Mouse (Mus musculus) gonadal fat pad, adult 2 months (tissue): Measurements from ENCODE around the gene Exosc2. TPM values are rescaled to one million over a fixed set of nuclear protein-coding genes. Genes with fewer than 3 reads are reported as not detected.
"Not testable (repeated sequence)": the region's sequence is repeated elsewhere in the genome, so short reads cannot be mapped to it uniquely, and the experiment has no call there.

Source experiments
- DNase-seq: peaks from one replicate; pipeline ENCODE4 v3.0.0-alpha.2; 2012; ENCODE audit warnings: low read depth
- polyA plus RNA-seq: library from polyadenylated mRNA; depleted of rRNA; stranded (reverse); fragments of >200 nt; gene quantifications from 2 replicates; pipeline ENCODE4 v1.2.3, GENCODE M21; 2012

The Exosc2 gene
- polyA plus RNA-seq, 1 experiment, result 12.0 TPM

GRCm38 (mm10) chr2:31667332-31667731 is 3.2 kb upstream of the Exosc2 start:
- DNase-seq, result no peak

- DNase-seq, result no peak
Observed at GRCm38 (mm10) chr2:31678641-31679040, 8.1 kb downstream of the Exosc2 start.

GRCm38 (mm10) chr2:31681051-31681707 is 10.7 kb downstream of the Exosc2 start:
- not testable (repeated sequence) for DNase-seq

GRCm38 (mm10) chr2:31681731-31682235 is 11.3 kb downstream of the Exosc2 start:
- DNase-seq, result no peak

DNA sequence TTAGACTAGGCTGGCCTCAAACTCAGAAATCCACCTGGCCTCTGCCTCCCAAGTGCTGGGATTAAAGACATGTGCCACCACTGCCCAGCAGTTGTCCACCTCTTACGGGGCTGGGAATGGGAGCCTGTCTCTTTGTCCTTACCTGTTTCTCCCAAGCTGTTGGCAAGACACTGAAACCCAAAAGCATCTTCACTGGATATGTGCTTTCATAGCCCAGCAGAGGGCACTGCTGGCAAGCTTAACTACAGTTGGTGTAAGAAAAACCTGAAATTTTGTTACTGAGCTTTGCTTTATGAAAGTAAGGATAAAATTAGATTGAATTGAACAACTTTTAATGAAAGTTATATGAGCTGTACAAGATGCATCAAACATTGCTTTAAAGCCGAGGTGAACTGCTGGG is 13.2 kb downstream of the Exosc2 start:
- DNase-seq, result no peak

DNA sequence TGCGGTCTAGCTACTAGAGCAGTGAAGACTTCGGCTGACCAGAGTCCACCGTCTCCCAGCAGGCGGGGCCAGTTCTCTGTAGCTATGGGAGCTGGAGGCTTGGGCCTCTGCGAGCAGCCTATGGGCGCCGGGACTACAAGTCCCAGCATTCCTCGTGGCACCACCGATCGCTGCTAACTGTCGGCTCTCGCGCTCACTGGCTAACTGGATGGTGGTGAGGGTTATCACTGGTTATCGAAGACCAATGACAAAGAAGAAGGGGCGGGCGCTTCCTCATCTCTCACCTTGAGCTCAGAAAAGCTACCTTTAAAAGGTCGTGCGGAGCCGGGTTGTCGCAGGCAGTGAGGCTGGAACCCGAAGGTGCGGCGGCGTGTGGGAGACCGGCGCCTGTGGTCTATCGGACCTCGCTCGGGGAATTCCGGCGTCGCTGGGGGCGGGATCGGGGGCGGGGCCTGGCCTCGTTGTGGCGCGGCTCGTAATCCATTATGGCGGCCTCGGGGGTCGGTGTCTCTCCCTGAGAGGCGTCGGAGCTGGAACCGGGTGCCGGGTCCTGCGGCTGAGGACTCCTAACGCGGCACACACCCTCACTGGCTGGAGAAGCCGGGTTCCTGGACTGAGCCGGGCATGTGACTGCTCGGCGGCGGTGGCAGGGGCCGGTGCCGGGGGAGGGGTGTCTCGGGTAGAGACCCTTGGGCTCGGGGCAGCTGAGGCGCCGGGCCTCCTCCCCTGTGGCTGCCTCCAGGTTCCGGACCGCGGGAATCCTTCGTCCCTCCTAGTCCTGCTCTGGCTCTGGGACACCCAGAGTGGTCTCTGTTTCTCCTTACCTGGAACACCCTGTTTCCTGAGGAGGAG is 17.8 kb downstream of the Exosc2 start, which contains the start of gene Abl1:
Gene Abl1, plus strand, starts transcription at position 303 of the 852 bp plus-strand sequence.
- DNase-seq, result peak; percentile 81

- DNase-seq, result no peak
Observed at GRCm38 (mm10) chr2:31689045-31689444, 18.5 kb downstream of the Exosc2 start.

DNA sequence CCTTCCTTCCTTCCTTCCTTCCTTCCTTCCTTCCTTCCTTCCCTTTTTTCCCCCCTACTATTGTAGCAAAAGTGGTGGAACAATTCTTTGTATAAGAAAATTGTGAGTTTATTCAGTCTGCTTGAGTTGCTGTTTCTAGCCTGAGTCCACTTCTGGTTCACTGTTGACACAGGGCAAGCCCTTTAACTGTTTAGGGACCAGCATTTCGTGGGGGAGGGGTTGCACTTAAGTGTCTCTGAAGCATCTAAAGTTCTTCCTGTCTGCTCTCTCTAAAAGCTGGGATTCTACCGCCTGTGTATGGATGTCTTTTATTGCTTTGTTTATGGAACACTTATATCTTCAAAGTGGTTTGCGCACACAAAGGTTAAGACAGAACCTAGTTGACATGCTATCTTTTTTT is 19.5 kb downstream of the Exosc2 start:
- no peak for DNase-seq

GRCm38 (mm10) chr2:31698209-31698608 is 27.7 kb downstream of the Exosc2 start:
- DNase-seq, result no peak

DNA sequence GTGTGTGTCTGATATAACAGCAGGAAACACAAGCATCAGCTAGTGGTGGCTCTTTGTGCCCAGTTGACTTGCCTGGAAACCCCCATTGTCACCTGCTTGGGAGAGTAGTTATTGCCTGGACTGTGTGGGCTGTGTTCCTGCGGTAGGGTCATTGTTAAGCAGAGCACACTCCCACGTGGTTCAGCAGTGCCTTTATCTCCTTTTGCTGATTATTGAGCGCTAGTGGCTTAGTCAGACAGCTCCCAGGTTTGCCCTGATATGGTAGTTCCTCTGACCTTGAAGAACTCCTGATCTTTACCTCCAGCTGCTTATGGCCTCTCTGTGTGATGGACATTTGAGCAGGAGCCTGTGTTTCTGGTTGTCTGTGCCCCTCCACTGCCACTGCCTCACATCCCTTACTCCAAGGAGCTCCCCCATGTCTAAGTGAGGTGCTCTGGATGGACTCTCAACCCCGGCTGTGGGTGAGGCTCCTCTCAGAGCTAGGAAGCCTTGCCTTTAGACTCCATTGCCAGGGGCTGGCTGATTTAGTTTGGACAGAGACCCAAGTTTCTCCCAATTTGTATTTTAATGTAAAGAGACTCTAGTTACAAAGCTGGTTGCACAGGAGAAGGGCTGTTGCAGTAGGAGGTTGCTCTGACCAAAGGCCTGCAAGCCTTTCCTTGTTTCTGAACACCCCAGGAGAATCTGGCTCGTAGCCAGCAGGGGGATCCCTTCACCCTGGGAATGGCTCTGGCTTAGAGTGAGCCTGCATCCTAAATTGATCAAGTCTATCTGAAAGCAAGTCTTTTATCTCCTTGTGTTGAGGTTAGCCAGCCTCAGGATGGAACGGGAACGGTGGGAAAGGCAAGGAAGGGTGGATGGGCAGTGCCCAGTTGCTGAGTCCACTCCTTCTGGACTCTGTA is 30.3 kb downstream of the Exosc2 start:
- DNase-seq, result no peak

DNA sequence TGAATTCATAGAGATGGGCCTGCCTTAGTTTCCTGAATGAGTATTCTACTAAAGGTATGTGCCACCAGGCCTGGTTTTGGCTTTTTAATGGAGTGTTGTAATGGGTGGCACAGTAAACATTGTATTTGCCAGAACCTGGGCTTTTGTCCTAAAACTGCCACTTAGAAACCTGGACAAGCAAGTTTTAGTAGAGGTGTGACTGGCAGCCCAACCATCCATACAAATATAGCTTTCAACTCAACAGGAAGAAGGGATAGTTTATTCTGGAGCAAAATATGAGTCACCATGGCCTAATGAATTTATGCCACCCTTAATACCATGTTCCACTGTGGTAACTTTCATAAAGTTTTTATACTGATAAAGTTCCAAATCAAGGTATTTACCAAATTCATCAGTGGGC is 32.7 kb downstream of the Exosc2 start:
- no peak for DNase-seq

GRCm38 (mm10) chr2:31705914-31706313 is 35.4 kb downstream of the Exosc2 start:
- DNase-seq, result no peak

DNA sequence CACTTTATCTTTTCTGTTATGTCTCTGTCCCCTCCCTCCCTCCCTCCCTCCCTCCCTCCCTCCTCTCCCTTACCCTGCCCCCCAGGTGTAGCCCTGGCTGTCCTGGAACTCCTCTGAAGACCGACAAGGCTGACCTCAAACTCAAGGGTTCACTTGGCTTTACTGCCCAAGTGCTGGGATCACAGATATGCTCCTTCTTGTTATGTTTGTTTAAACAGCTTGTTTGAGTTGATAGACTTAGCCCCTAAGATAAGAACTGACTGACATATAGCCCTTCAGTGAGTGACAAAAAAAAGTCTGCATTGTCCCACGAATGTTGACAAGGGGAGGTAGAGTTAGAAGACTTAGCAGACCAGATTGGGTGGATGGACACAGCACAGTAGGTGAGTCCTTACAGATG is 36.0 kb downstream of the Exosc2 start:
- DNase-seq, result no peak

- no peak for DNase-seq
Observed at GRCm38 (mm10) chr2:31712716-31713115, 42.2 kb downstream of the Exosc2 start.

DNA sequence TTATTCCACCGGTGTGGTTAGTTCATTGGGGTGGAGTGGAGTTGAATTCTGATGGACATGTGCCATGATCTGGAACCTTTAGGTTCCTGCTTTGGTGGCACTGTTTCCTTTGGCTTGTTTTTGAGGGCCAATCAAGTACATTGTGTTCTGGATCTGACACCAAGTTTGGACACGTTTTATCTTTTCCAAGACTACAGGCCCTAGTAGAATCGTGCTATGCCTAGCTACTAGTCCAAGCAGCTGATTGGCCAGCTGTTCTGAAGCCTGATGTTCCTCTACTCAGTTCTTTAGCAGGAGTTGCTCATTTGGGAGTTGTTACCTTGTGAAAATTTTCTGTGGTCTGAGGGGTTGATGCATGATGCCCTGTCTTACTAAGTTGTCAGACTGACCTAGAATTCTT is 43.3 kb downstream of the Exosc2 start:
- no peak for DNase-seq

- DNase-seq, result no peak
Observed at GRCm38 (mm10) chr2:31714780-31715179, 44.3 kb downstream of the Exosc2 start.

DNA sequence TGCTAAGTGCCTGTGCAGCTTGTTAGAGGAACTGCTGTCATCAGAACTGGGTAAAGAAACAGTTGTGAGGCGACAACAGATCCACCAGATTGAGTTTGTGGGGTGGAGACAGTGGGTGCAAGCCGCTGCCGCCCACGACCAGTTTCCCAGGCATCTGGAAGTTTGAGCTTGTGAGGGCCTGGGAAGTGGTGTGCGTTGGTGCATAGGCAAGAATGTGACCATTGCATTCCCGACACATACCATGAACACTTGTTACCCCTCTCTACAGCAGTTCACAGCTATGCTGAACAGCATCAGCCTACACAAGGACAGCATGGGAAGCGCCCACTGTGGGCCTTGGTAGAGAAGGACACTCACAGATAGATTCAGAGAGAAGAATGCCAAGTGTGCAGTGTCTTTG is 45.5 kb downstream of the Exosc2 start:
- DNase-seq, result no peak

DNA sequence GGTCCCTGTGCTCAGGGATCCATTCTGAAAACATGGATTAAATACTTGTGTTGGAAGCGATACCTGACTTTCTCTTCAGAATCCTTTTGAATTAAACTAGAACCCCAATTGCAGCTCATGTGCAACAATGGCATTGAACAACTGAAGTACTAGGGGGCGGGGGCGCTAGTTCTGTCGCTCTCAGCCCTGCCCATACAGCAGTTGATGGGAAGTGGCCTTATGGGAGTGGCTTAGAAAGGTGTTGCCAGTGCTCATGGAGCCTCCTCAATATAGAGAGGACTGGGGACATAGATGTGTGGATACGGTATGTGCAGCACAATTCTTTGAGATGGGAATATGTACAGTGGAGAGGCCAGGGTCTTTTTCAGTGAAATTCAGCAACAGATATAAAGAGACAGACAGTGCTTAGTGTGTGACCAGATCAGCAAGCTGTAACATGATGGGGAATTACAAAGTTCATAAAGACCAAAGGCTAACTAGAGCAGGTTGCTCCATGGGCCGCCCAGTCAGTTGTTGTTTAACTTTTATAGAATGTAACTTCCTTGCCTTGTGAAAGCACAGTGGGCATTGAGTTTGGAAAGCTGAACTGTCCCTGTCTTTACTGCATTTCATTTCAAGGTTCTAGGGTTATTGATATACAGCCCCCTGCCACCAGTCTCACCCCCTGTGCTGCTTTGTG is 48.8 kb downstream of the Exosc2 start:
- no peak for DNase-seq

GRCm38 (mm10) chr2:31719944-31720343 is 49.4 kb downstream of the Exosc2 start:
- DNase-seq, result no peak

GRCm38 (mm10) chr2:31720783-31721182 is 50.3 kb downstream of the Exosc2 start:
- DNase-seq, result no peak

- no peak for DNase-seq
Observed at GRCm38 (mm10) chr2:31724730-31725490, 54.4 kb downstream of the Exosc2 start.
